Mouse (Mus musculus) left cerebral cortex, adult 2 months (tissue): ENCODE results near the gene Lpcat3. TPM values are rescaled to one million over a fixed set of nuclear protein-coding genes. Genes with fewer than 3 reads are reported as not detected.

Source experiments
- DNase-seq, 2 experiments: peaks; one replicate each; pipeline ENCODE4 v3.0.0; 2021 to 2022; ENCODE audit warnings: low spot score in 2 of 2, mixed read lengths in 1 of 2; ENCODE audit errors: extremely low spot score in 1 of 2
- H3K27ac ChIP-seq: fragments of 200-600 bp; 2 replicates; pipeline ENCODE4 v1.8.1; 2022
- H3K4me3 ChIP-seq: fragments of 200-600 bp; 2 replicates; pipeline ENCODE4 v1.8.1; 2022
- CTCF ChIP-seq: fragments of 200-600 bp; IDR thresholded peaks from 2 replicates; pipeline ENCODE4 v1.8.1; 2022; ENCODE audit warnings: antibody characterized with exemption, mild to moderate bottlenecking, moderate library complexity
- intact Hi-C: fragments of 180-260 bp; cut with DNase I; formaldehyde crosslinking; loops from one replicate; pipeline ENCODE4 v1.15.1; 2025
- total RNA-seq, 2 experiments: library from RNA; stranded (reverse); gene quantifications; 2 replicates each; pipeline ENCODE4 v1.2.3; 2021

Gene Lpcat3
- total RNA-seq, 2 experiments from 2014 or later, result 20.5 to 21.5 TPM

GRCm38 (mm10) chr6:124711824-124712782 is 49.3 kb downstream of the Lpcat3 start, which contains the start of the genes Emg1 and Phb2:
Gene Emg1, minus strand, starts transcription at chr6:124712178.
Gene Phb2, plus strand, starts transcription at chr6:124712336.
- H3K27ac ChIP-seq, result peak within 1 kb of the TSS; percentile 87
- TF ChIP-seq CTCF, result no peak; the same call in 1 of the 2 replicates
- DNase-seq, result peak; percentile 98
- intact Hi-C loops, result loop anchor here (1.0 kb wide), 3 partner anchors 28 to 327 kb away; partner anchors contain the start of genes Cops7a and Ing4
- peak within 1 kb of the TSS; percentile 92 for H3K4me3 ChIP-seq

GRCm38 (mm10) chr6:124712918-124713317 is 50.1 kb downstream of the Lpcat3 start:
- peak overlapping the region; percentile 92 for H3K4me3 ChIP-seq
- intact Hi-C loops, result loop anchor here (1.0 kb wide), 3 partner anchors 27 to 326 kb away; partner anchors contain the start of genes Cops7a and Ing4
- DNase-seq, result no peak
- no peak for TF ChIP-seq CTCF
- peak overlapping the region; percentile 87 for H3K27ac ChIP-seq

GRCm38 (mm10) chr6:124716864-124717490 is 54.1 kb downstream of the Lpcat3 start:
- intact Hi-C loops, result no loop called here
- TF ChIP-seq CTCF, result peak; percentile 51
- Histone ChIP-seq H3K27ac (no peak overlapping the region), H3K4me3 (no peak overlapping the region)
- no peak for DNase-seq

- H3K27ac ChIP-seq, result no peak overlapping the region
- no peak for DNase-seq
- intact Hi-C loops, result no loop called here
- TF ChIP-seq CTCF, result no peak
- no peak overlapping the region for H3K4me3 ChIP-seq
Observed at GRCm38 (mm10) chr6:124717968-124718367, 55.1 kb downstream of the Lpcat3 start.

- no peak for DNase-seq
- TF ChIP-seq CTCF, result no peak
- no peak overlapping the region for H3K4me3 ChIP-seq
- intact Hi-C loops, result no loop called here
- H3K27ac ChIP-seq, result no peak overlapping the region
Observed at GRCm38 (mm10) chr6:124718703-124719102, 55.9 kb downstream of the Lpcat3 start.

GRCm38 (mm10) chr6:124719354-124719978 is 56.6 kb downstream of the Lpcat3 start:
- intact Hi-C loops, result no loop called here
- no peak for TF ChIP-seq CTCF
- DNase-seq, result no peak
- H3K27ac ChIP-seq, result no peak overlapping the region
- H3K4me3 ChIP-seq, result no peak overlapping the region

- H3K4me3 ChIP-seq, result no peak overlapping the region
- no peak overlapping the region for H3K27ac ChIP-seq
- no peak for DNase-seq
- intact Hi-C loops, result no loop called here
- TF ChIP-seq CTCF, result no peak
Observed at GRCm38 (mm10) chr6:124720904-124721303, 58.1 kb downstream of the Lpcat3 start.

- Histone ChIP-seq H3K4me3 (no peak overlapping the region), H3K27ac (no peak overlapping the region)
- TF ChIP-seq CTCF, result no peak
- intact Hi-C loops, result no loop called here
- DNase-seq, result no peak
Observed at GRCm38 (mm10) chr6:124722876-124723473, 60.1 kb downstream of the Lpcat3 start.

- intact Hi-C loops, result no loop called here
- no peak overlapping the region for H3K4me3 ChIP-seq
- TF ChIP-seq CTCF, result no peak
- H3K27ac ChIP-seq, result no peak overlapping the region
- DNase-seq, result no peak
Observed at GRCm38 (mm10) chr6:124723541-124723940, 60.7 kb downstream of the Lpcat3 start.

- no peak for TF ChIP-seq CTCF
- no peak for DNase-seq
- no peak overlapping the region for H3K27ac ChIP-seq
- no peak overlapping the region for H3K4me3 ChIP-seq
- intact Hi-C loops, result no loop called here
Observed at GRCm38 (mm10) chr6:124724472-124724871, 61.6 kb downstream of the Lpcat3 start.

- Histone ChIP-seq H3K4me3 (no peak overlapping the region), H3K27ac (no peak overlapping the region)
- intact Hi-C loops, result no loop called here
- DNase-seq, result no peak
- no peak for TF ChIP-seq CTCF
Observed at GRCm38 (mm10) chr6:124728621-124729020, 65.8 kb downstream of the Lpcat3 start.
